ENCODE assay signal across 22 mouse cellular contexts in the genomic region with DNA sequence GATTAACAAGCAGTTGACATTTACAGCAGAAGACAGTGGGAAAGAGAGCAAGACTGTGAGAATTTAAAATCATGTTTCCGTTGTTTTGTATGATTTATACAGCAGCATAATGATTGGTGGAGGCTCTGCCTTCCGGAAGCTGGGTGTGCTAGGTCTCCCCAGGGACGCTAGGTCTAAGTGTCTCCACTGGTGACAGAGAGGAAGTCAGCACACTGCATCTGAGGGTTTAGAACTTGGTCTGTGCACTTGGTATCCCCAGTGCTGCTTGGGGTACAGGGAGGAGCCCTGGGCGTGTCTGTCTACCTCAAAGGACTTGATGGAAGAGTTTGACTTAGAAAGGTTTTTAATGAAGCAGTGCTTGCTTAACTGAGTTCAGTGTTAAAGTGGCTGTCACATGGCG.
"Had no signal": no experiment of that assay in that cellular context is flagged by ENCODE, and none has a peak within 500 bp of the region (broad histone marks: within the 10 kb centered on the region; RNA-seq: fewer than 3 reads in every experiment).

No protein-coding gene starts in this region.

- H3K27me3 ChIP-seq: limb, embryonic 13.5 days; liver, embryonic 12.5 days; liver, embryonic 15.5 days; lung, embryonic 15.5 days; megakaryocyte, embryonic 14.5 days; midbrain, embryonic 13.5 days; neural tube, embryonic 13.5 days; stomach, embryonic 15.5 days had no signal

- ATAC-seq: intestine, embryonic 16.5 days; liver, embryonic 12.5 days; midbrain, embryonic 13.5 days; midbrain, embryonic 16.5 days had no signal

- H3K9me3 ChIP-seq: limb, embryonic 10.5 days; limb, embryonic 13.5 days; liver, embryonic 12.5 days; liver, embryonic 15.5 days; lung, embryonic 15.5 days; megakaryocyte, embryonic 14.5 days; midbrain, embryonic 10.5 days; midbrain, embryonic 13.5 days; neural tube, embryonic 13.5 days; stomach, embryonic 15.5 days had no signal

- H3K27ac ChIP-seq: limb, embryonic 10.5 days; limb, embryonic 13.5 days; liver, embryonic 12.5 days; liver, embryonic 15.5 days; lung, embryonic 15.5 days; midbrain, embryonic 10.5 days; midbrain, embryonic 13.5 days; neural tube, embryonic 13.5 days; stomach, embryonic 15.5 days had no signal

- H3K4me3 ChIP-seq: limb, embryonic 10.5 days; limb, embryonic 13.5 days; liver, embryonic 12.5 days; liver, embryonic 15.5 days; lung, embryonic 15.5 days; megakaryocyte, embryonic 14.5 days; midbrain, embryonic 10.5 days; midbrain, embryonic 13.5 days; myocyte; neural tube, embryonic 13.5 days; stomach, embryonic 15.5 days had no signal

- H3K4me1 ChIP-seq: limb, embryonic 10.5 days; lung, embryonic 15.5 days; midbrain, embryonic 10.5 days; midbrain, embryonic 13.5 days; stomach, embryonic 15.5 days had no signal

- H3K9ac ChIP-seq: limb, embryonic 13.5 days; liver, embryonic 12.5 days; liver, embryonic 15.5 days; lung, embryonic 15.5 days; midbrain, embryonic 13.5 days; neural tube, embryonic 13.5 days; stomach, embryonic 15.5 days had no signal

- H3K4me2 ChIP-seq: limb, embryonic 13.5 days; liver, embryonic 12.5 days; liver, embryonic 15.5 days; lung, embryonic 15.5 days; midbrain, embryonic 13.5 days; neural tube, embryonic 13.5 days; stomach, embryonic 15.5 days had no signal

- DNase-seq: kidney, adult 2 months; kidney, postnatal 10 days; kidney, postnatal 4 days; layer of hippocampus, adult 9-11 months; liver; lung, adult 18-20 months; lung, postnatal 10 days; lung, postnatal 36 days; thymus, postnatal 25 days had no signal
